Mouse (Mus musculus) hindbrain, embryonic 14.5 days (tissue): ENCODE measurements around the gene Epha10. TPM values are rescaled to one million over a fixed set of nuclear protein-coding genes. Genes with fewer than 3 reads are reported as not detected.
A peak's percentile ranks its signal among the peaks of the same experiment; 100 is the strongest.

Experiments
- ATAC-seq: fragments of 200-750 bp; cut with Nextera tagmentation; 2 replicates; pipeline ENCODE4 v1.8.0; 2017; ENCODE audit warnings: moderate number of reproducible peaks, mild to moderate bottlenecking, moderate TSS enrichment, moderate library complexity; ENCODE audit not compliant: low FRiP score
- DNase-seq: peaks from one replicate; pipeline ENCODE4 v3.0.0-alpha.2; 2015; ENCODE audit warnings: low spot score
- H3K27ac ChIP-seq: fragments of 300-500 bp; sonication (generic); 2 replicates; pipeline ENCODE4 v1.5.1; 2014; ENCODE audit warnings: mild to moderate bottlenecking, moderate library complexity
- H3K27me3 ChIP-seq: fragments of 300-500 bp; sonication (generic); 2 replicates; pipeline ENCODE4 v1.6.1; 2014; ENCODE audit warnings: mild to moderate bottlenecking, low read length, mixed read lengths; ENCODE audit not compliant: control insufficient read depth, insufficient read depth
- H3K36me3 ChIP-seq: fragments of 300-500 bp; sonication (generic); replicated peaks from 2 replicates; pipeline ENCODE4 v1.6.1; 2014; ENCODE audit not compliant: control insufficient read depth, insufficient read depth
- H3K4me1 ChIP-seq: fragments of 300-500 bp; sonication (generic); replicated peaks from 2 replicates; pipeline ENCODE4 v1.6.1; 2014; ENCODE audit warnings: antibody characterized with exemption, low read length, mixed read lengths; ENCODE audit not compliant: control insufficient read depth, insufficient read depth
- H3K4me2 ChIP-seq: fragments of 300-500 bp; sonication (generic); replicated peaks from 2 replicates; pipeline ENCODE4 v1.6.1; 2014; ENCODE audit warnings: mild to moderate bottlenecking, moderate library complexity
- H3K4me3 ChIP-seq: fragments of 300-500 bp; sonication (generic); replicated peaks from 2 replicates; pipeline ENCODE4 v1.5.1; 2014; ENCODE audit warnings: mild to moderate bottlenecking, low read length
- H3K9ac ChIP-seq: fragments of 300-500 bp; sonication (generic); 2 replicates; pipeline ENCODE4 v1.6.1; 2014
- H3K9me3 ChIP-seq: fragments of 300-500 bp; sonication (generic); 2 replicates; pipeline ENCODE4 v1.6.1; 2016; ENCODE audit warnings: low read length; ENCODE audit not compliant: control insufficient read depth
- WGBS: fragments of 180-500 bp; shearing (Covaris S2); extraction: QIAGEN DNeasy Blood & Tissue Kit; methylation state at CpG from one replicate; pipeline ENCODE4 v1.1.7; 2014; 5-methylcytosine and 5-hydroxymethylcytosine counted together
- polyA plus RNA-seq: library from polyadenylated mRNA; unstranded; fragments of >200 nt; fragmentation: Nextera tagmentation; extraction: Ambion mirVana; gene quantifications from 2 replicates; pipeline ENCODE4 v1.2.1, GENCODE M21; 2014

The Epha10 gene
- polyA plus RNA-seq, 1 experiment from 2014 or later: 8.7 TPM

DNA sequence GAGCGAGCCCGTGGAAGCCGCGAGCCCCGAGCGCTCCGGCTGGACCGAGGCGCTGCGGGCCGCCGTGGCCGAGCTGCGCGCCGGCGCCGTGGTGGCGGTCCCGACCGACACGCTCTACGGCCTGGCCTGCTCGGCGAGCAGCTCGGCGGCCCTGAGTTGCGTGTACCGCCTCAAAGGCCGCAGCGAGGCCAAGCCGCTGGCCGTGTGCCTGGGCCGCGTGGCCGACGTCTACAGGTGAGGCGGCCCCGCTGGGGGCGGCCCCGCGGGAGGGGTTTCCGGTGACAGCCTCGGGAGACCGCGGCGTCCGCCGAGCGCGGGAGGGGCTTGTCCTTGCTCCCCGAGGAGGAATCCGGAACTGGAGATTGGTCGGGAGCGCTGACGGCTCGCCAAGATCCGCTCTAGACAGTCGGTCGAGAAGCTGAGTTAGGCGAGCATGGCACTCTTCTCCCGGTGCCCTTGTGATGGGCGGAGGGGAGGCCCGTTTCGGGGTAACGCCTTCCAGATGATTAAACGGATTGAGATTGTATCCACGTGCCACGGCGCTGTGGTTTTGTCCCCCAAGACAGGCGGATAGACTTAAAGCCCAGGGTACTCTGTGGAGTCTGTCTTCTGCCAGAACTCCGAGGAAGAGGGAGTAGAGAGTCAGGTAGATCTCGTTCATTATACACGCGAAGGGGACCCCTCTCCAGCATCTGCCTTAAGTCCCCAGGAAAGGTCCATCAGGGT is 29.6 kb upstream of the Epha10 start, which contains the start of gene 1110065P20Rik:
Gene 1110065P20Rik (minus strand): TSS at position 264 of the 726 bp plus-strand sequence.
- Histone ChIP-seq H3K36me3 (peaks cover 41% of the 10 kb centered on the region), H3K4me2 (peak within 1 kb of the TSS; percentile 76), H3K9ac (peak within 1 kb of the TSS; percentile 88), H3K9me3 (no peaks in the 10 kb centered on the region), H3K4me3 (peak within 1 kb of the TSS; percentile 97), H3K27me3 (no peaks in the 10 kb centered on the region), H3K4me1 (peaks cover 15% of the 10 kb centered on the region), H3K27ac (peak within 1 kb of the TSS; percentile 96)
- no peak; the same call in 1 of the 2 replicates for ATAC-seq
- under 1% methylated on average over 75 of the region's 75 CpGs for WGBS
- no peak for DNase-seq

DNA sequence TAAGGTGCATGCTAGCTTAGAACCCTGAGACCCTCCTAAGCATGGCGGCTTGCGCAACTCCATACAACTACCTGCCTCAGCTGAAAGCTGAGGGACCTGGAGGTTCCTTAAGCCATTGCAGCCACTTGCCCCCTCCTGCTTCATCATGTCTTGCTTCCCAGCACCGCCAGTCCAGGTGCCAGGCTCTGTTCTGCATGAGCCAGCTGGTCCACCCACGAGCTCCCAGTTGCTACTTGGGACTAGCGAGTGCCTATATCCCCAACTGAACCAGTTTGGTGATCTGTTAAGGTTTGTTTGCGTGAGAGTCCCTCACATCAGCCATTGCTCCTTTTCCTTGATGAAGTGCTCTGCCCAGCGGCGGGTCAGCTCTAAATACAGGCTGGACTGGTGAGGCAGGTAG is 24.4 kb upstream of the Epha10 start:
- Histone ChIP-seq H3K9ac (no peak overlapping the region), H3K4me1 (peaks cover 22% of the 10 kb centered on the region), H3K27ac (no peak overlapping the region), H3K9me3 (no peaks in the 10 kb centered on the region), H3K4me3 (no peak overlapping the region), H3K4me2 (no peak overlapping the region), H3K27me3 (no peaks in the 10 kb centered on the region), H3K36me3 (peaks cover 82% of the 10 kb centered on the region)
- no peak for ATAC-seq
- no peak for DNase-seq
- WGBS: 92% methylated on average over 8 of the region's 8 CpGs

DNA sequence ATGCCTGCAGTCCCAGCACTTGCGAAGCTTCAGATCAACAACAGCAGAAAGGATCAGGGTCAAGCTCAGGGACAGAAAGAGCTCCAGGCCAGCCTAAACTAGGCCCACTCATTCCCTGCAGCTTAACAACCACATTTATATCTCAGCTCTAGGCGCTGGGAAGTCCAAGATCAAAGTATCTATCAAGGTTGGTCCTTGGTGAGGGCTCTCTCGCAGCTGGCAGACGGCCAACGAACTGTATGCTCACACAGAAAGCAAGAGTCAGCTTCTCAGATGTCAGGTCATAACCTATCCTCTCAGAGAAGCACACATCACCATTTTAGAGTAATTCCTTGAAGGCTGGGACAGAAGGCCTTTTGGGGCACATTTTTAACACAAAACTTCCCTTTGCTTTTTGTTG is 22.3 kb upstream of the Epha10 start:
- Histone ChIP-seq H3K4me3 (no peak overlapping the region), H3K27me3 (no peaks in the 10 kb centered on the region), H3K4me2 (no peak overlapping the region), H3K36me3 (peaks cover 65% of the 10 kb centered on the region), H3K27ac (no peak overlapping the region), H3K9me3 (no peaks in the 10 kb centered on the region), H3K4me1 (peaks cover 20% of the 10 kb centered on the region), H3K9ac (no peak overlapping the region)
- no peak for ATAC-seq
- no peak for DNase-seq
- WGBS: 85% methylated on average over 5 of the region's 5 CpGs

DNA sequence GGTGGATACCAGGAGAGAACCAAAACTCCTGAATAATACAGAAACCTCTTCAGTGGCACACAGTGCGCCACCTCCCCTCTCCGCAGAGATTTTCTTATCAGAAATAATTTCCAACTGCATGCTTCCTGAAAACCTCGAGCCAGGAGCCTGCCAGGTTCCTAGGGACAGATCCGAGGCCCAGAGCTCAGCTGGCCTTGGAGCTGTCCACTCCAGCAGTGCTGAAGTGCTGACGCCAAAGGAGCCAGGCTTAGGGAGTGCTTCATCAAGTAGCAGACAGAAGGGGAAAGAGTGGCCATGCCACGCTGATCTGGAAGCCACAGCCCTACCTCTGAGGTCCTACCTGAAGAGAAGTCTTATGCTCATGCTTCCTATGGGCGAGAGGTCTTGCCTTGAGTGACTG is 20.3 kb upstream of the Epha10 start:
- Histone ChIP-seq H3K4me2 (peak overlapping the region; percentile 74), H3K4me3 (peak overlapping the region; percentile 74), H3K36me3 (peaks cover 47% of the 10 kb centered on the region), H3K9ac (peak overlapping the region; percentile 90), H3K27me3 (no peaks in the 10 kb centered on the region), H3K9me3 (no peaks in the 10 kb centered on the region), H3K4me1 (peaks cover 20% of the 10 kb centered on the region), H3K27ac (no peak overlapping the region)
- no peak for ATAC-seq
- peak; percentile 59 for DNase-seq
- WGBS: 19% methylated on average over 7 of the region's 7 CpGs

DNA sequence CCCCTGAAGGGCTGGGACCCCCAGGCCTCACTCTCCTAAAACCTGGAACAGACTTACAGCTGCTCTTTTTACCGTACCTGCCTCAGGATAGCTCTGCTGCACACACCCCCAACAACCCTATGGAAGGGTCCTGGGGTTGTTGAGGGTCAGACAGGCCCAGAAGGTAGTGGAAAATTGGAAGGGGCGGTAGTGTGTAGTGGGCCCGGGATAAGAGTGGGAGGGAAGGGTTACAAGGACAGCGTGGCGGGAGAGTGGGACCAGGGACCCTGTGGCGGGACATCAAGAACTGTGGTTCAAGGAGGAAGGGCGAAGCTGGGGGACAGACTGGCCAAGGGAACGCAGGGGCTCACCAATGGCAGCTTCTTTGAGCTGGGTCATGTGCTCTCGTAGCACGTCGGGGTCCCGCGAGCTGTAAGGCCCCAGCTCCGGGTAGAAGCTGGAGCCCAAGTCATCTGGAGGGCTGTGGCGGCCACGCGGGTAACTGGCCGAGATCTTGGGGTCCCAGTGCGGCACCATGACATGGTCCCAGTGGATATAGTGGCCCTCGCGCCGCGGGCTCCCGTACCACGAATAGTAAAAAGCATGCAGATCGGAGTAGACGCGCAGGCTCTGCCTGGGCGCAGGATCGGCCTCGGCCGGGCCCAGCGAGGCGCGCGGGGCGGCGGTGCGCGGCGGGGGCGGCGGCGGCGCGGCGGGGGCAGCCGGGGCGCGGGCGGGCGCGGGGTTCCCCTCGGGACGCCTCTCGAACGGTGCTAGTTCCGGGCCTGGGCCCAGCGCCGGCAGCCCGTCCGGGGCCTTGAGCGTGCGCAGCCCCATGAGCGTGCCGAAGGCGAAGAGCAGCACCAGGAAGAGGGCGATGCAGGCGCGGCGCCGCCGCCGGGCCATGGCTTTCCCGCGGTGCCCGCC is 19.2 kb upstream of the Epha10 start, which contains the start of gene Maneal:
Gene Maneal (minus strand): TSS at position 889 of the 906 bp plus-strand sequence.
- Histone ChIP-seq H3K27ac (peak within 1 kb of the TSS; percentile 83), H3K4me2 (peak within 1 kb of the TSS; percentile 74), H3K4me1 (peaks cover 20% of the 10 kb centered on the region), H3K36me3 (peaks cover 36% of the 10 kb centered on the region), H3K9ac (peak within 1 kb of the TSS; percentile 90), H3K9me3 (no peaks in the 10 kb centered on the region), H3K27me3 (no peaks in the 10 kb centered on the region), H3K4me3 (peak within 1 kb of the TSS; percentile 74)
- ATAC-seq: peak; percentile 77
- DNase-seq: no peak
- WGBS: 2% methylated on average over 49 of the region's 77 CpGs

DNA sequence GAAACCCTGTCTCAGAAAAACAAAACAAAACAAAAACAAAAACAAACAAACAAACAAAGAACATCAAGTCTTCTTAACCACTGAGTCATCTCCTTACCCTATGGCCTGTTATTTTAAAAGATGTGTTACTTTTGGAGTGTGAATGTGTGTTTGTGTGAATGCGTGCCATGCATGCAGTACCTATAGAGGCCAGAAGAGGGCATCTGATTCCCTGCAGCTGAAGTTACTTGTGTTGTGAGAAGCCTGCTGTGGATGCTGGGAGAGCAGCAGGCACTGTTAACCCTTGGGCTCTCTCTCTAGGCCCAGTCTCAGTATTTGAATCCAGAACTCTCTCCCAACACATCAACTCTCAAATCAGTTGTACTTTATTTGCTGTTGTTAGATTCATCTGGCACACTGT is 8.0 kb upstream of the Epha10 start:
- Histone ChIP-seq H3K27me3 (no peaks in the 10 kb centered on the region), H3K9ac (no peak overlapping the region), H3K27ac (no peak overlapping the region), H3K4me3 (no peak overlapping the region), H3K4me1 (no peaks in the 10 kb centered on the region), H3K36me3 (no peaks in the 10 kb centered on the region), H3K4me2 (no peak overlapping the region), H3K9me3 (no peaks in the 10 kb centered on the region)
- WGBS: 96% methylated on average over 1 of the region's 1 CpGs
- DNase-seq (no peak), ATAC-seq (no peak)

DNA sequence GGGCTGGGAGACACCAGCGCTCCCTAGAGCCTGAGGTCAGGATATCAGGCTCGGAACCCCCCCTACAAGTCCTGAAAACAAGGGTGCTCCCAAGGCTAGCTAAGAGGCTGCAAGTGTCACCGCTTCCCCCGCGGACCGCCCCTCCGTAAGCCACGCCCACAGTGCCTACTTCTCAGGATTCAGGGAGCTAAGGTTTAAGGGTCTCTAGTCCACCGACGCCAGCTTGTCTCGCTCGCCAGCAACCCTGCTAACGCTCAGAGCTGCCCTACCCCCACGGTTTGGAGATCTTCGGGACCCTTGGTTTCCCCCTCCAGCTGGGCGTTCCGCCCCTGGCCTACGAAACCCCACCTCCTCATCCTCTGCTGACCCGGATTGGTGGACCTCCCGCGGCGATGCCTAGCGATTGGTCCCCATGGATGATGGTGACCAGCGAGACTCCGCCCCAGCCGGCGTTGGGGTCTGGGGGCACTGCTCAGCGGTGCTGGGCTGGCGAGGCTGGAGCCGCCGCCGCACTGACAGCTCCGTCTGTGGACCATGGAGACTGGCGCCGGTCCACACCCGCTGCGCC is 726 bp downstream of the Epha10 start:
- Histone ChIP-seq H3K4me2 (peak overlapping the region; percentile 67), H3K27me3 (peaks cover 17% of the 10 kb centered on the region), H3K9me3 (no peaks in the 10 kb centered on the region), H3K27ac (peak overlapping the region; percentile 79), H3K4me1 (peaks cover 14% of the 10 kb centered on the region; the same call in 1 of the 2 replicates), H3K9ac (peak overlapping the region; percentile 60), H3K36me3 (no peaks in the 10 kb centered on the region), H3K4me3 (peak overlapping the region; percentile 51)
- DNase-seq (peak; percentile 84), ATAC-seq (peak; percentile 96)
- WGBS: under 1% methylated on average over 37 of the region's 37 CpGs

DNA sequence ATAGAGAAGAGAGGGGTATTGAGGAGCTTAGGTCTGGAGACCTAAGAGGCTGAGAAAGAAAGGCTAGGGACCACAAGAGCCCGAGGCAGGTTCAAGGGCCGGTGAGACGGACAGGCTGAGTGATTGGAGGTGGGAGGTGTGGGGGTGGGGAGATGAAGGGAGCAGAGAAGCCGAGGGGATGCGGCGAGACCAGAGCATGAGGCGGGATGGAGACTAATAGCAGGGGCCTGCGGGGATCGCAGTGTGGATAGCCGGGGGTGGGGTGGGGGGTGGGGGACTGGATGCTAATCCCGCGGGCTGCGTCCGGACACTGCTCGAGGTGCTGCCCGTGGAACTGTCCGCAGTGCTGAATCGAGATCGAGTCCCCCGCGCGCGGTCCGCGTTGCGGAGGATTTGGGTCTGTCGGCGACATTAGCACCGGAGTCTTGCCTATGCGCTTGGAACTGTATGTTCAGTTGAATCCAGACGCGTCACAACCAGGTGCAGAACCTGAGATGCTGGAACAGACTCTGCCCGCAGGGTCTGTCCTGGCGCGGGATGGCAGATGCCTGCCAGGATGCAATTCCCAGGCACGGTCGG is 1.5 kb downstream of the Epha10 start:
- ATAC-seq: peak; percentile 6; the same call in 1 of the 2 replicates
- no peaks in the 10 kb centered on the region for H3K36me3 ChIP-seq
- H3K27ac ChIP-seq: peak overlapping the region; percentile 79
- H3K4me1 ChIP-seq: peaks cover 14% of the 10 kb centered on the region; the same call in 1 of the 2 replicates
- peaks cover 17% of the 10 kb centered on the region for H3K27me3 ChIP-seq
- WGBS: under 1% methylated on average over 37 of the region's 37 CpGs
- no peaks in the 10 kb centered on the region for H3K9me3 ChIP-seq
- peak overlapping the region; percentile 51 for H3K4me3 ChIP-seq
- peak overlapping the region; percentile 67 for H3K4me2 ChIP-seq
- no peak for DNase-seq
- H3K9ac ChIP-seq: peak overlapping the region; percentile 60
